Mouse (Mus musculus) G1E (cell line): ENCODE data around the gene Dcdc2a.

ENCODE experiments used
- CTCF ChIP-seq: IDR thresholded peaks from 2 replicates; pipeline ENCODE4 v1.5.1; 2012; ENCODE audit warnings: low read depth, low read length, inconsistent platforms, mixed read lengths
- TAL1 ChIP-seq: conservative IDR thresholded peaks from 2 replicates; pipeline ENCODE4 v1.6.1; 2012; ENCODE audit warnings: low read depth, low read length, inconsistent platforms, mixed read lengths

- TF ChIP-seq CTCF (no peak), TAL1 (no peak)
Observed at GRCm38 (mm10) chr13:25024655-25025054, 31.1 kb upstream of the Dcdc2a start.
